Mouse (Mus musculus) hindbrain, embryonic 12.5 days (tissue): ENCODE data around the gene Abcb6. TPM values are rescaled to one million over a fixed set of nuclear protein-coding genes. Genes with fewer than 3 reads are reported as not detected.

Source experiments
- ATAC-seq: fragments of 200-750 bp; cut with Nextera tagmentation; 2 replicates; pipeline ENCODE4 v1.8.0; 2017; ENCODE audit warnings: moderate TSS enrichment; ENCODE audit not compliant: low FRiP score
- H3K27ac ChIP-seq: fragments of 300-500 bp; sonication (generic); 2 replicates; pipeline ENCODE4 v1.5.1; 2016; ENCODE audit warnings: mild to moderate bottlenecking
- H3K27me3 ChIP-seq: fragments of 300-500 bp; sonication (generic); 2 replicates; pipeline ENCODE4 v1.6.1; 2016; ENCODE audit warnings: mild to moderate bottlenecking
- H3K36me3 ChIP-seq: fragments of 300-500 bp; sonication (generic); 2 replicates; pipeline ENCODE4 v1.6.1; 2016; ENCODE audit warnings: mild to moderate bottlenecking
- H3K4me1 ChIP-seq: fragments of 300-500 bp; sonication (generic); 2 replicates; pipeline ENCODE4 v1.6.1; 2016
- H3K4me2 ChIP-seq: fragments of 300-500 bp; sonication (generic); replicated peaks from 2 replicates; pipeline ENCODE4 v1.6.1; 2016; ENCODE audit warnings: mild to moderate bottlenecking
- H3K4me3 ChIP-seq: fragments of 300-500 bp; sonication (generic); 2 replicates; pipeline ENCODE4 v1.5.1; 2016; ENCODE audit warnings: mild to moderate bottlenecking
- H3K9ac ChIP-seq: fragments of 300-500 bp; sonication (generic); 2 replicates; pipeline ENCODE4 v1.6.1; 2016; ENCODE audit warnings: mild to moderate bottlenecking, moderate library complexity
- H3K9me3 ChIP-seq: fragments of 300-500 bp; sonication (generic); replicated peaks from 2 replicates; pipeline ENCODE4 v1.6.1; 2016; ENCODE audit warnings: mild to moderate bottlenecking
- WGBS: fragments of 180-500 bp; shearing (Covaris S2); methylation state at CpG from one replicate; pipeline ENCODE4 v1.1.7; 2016; 5-methylcytosine and 5-hydroxymethylcytosine counted together
- polyA plus RNA-seq: library from polyadenylated mRNA; unstranded; fragments of >200 nt; fragmentation: Nextera tagmentation; extraction: Ambion mirVana; gene quantifications from 2 replicates; pipeline ENCODE4 v1.2.1, GENCODE M21; 2016

Gene Abcb6
- polyA plus RNA-seq, 1 experiment from 2014 or later, result 41.3 TPM

GRCm38 (mm10) chr1:75191622-75192402, 11.6 kb upstream of the Abcb6 start, which contains the start of the genes Ankzf1 and Atg9a:
TSS of gene Ankzf1 (plus strand) at chr1:75192151.
TSS of gene Atg9a (minus strand) at chr1:75192196.
- peak within 1 kb of the TSS; percentile 95 for H3K27ac ChIP-seq
- H3K4me1 ChIP-seq, result peaks cover 24% of the 10 kb centered on the region
- no peaks in the 10 kb centered on the region for H3K27me3 ChIP-seq
- H3K4me2 ChIP-seq, result peak within 1 kb of the TSS; percentile 89
- peak within 1 kb of the TSS; percentile 82 for H3K9ac ChIP-seq
- WGBS, result 1% methylated on average over 39 of the region's 56 CpGs
- H3K36me3 ChIP-seq, result peaks cover 30% of the 10 kb centered on the region
- peak; percentile 99 for ATAC-seq
- peak within 1 kb of the TSS; percentile 75 for H3K4me3 ChIP-seq
- no peaks in the 10 kb centered on the region for H3K9me3 ChIP-seq

GRCm38 (mm10) chr1:75191258-75191621, 11.0 kb upstream of the Abcb6 start:
- ATAC-seq, result no peak
- peaks cover 30% of the 10 kb centered on the region for H3K36me3 ChIP-seq
- H3K4me1 ChIP-seq, result peaks cover 24% of the 10 kb centered on the region
- H3K27me3 ChIP-seq, result no peaks in the 10 kb centered on the region
- H3K4me2 ChIP-seq, result peak overlapping the region; percentile 86
- 48% methylated on average over 5 of the region's 5 CpGs for WGBS
- peak overlapping the region; percentile 82 for H3K9ac ChIP-seq
- H3K27ac ChIP-seq, result peak overlapping the region; percentile 95
- H3K4me3 ChIP-seq, result peak overlapping the region; percentile 75
- H3K9me3 ChIP-seq, result no peaks in the 10 kb centered on the region

- H3K9me3 ChIP-seq, result no peaks in the 10 kb centered on the region
- no peak overlapping the region for H3K27ac ChIP-seq
- H3K36me3 ChIP-seq, result peaks cover 31% of the 10 kb centered on the region
- H3K27me3 ChIP-seq, result no peaks in the 10 kb centered on the region
- peak overlapping the region; percentile 86 for H3K4me2 ChIP-seq
- peak overlapping the region; percentile 82 for H3K9ac ChIP-seq
- 65% methylated on average over 2 of the region's 2 CpGs for WGBS
- peaks cover 24% of the 10 kb centered on the region for H3K4me1 ChIP-seq
- peak overlapping the region; percentile 75 for H3K4me3 ChIP-seq
- no peak for ATAC-seq
These were observed 10.4 kb upstream of the Abcb6 start for GRCm38 (mm10) chr1:75190577-75190976.

GRCm38 (mm10) chr1:75187914-75188483, 7.8 kb upstream of the Abcb6 start:
- Histone ChIP-seq H3K9ac (no peak overlapping the region), H3K27me3 (no peaks in the 10 kb centered on the region), H3K4me2 (no peak overlapping the region), H3K36me3 (peaks cover 52% of the 10 kb centered on the region), H3K9me3 (no peaks in the 10 kb centered on the region), H3K4me1 (peaks cover 19% of the 10 kb centered on the region), H3K4me3 (no peak overlapping the region), H3K27ac (no peak overlapping the region)
- WGBS, result 93% methylated on average over 2 of the region's 2 CpGs
- ATAC-seq, result no peak

GRCm38 (mm10) chr1:75187126-75187525, 6.9 kb upstream of the Abcb6 start:
- H3K9me3 ChIP-seq, result no peaks in the 10 kb centered on the region
- no peaks in the 10 kb centered on the region for H3K27me3 ChIP-seq
- no peak overlapping the region for H3K9ac ChIP-seq
- H3K27ac ChIP-seq, result no peak overlapping the region
- no peak overlapping the region for H3K4me3 ChIP-seq
- H3K4me2 ChIP-seq, result no peak overlapping the region
- H3K4me1 ChIP-seq, result peaks cover 13% of the 10 kb centered on the region
- ATAC-seq, result no peak
- peaks cover 61% of the 10 kb centered on the region for H3K36me3 ChIP-seq

- Histone ChIP-seq H3K4me2 (no peak overlapping the region), H3K9ac (no peak overlapping the region), H3K36me3 (peaks cover 70% of the 10 kb centered on the region), H3K27me3 (no peaks in the 10 kb centered on the region), H3K27ac (no peak overlapping the region), H3K4me3 (no peak overlapping the region), H3K9me3 (no peaks in the 10 kb centered on the region), H3K4me1 (peaks cover 8% of the 10 kb centered on the region)
- ATAC-seq, result no peak
- WGBS, result 95% methylated on average over 11 of the region's 11 CpGs
These were observed 5.3 kb upstream of the Abcb6 start for GRCm38 (mm10) chr1:75185495-75185894.

- H3K36me3 ChIP-seq, result peaks cover 67% of the 10 kb centered on the region
- ATAC-seq, result no peak
- WGBS, result 64% methylated on average over 4 of the region's 4 CpGs
These were observed 2.0 kb upstream of the Abcb6 start for GRCm38 (mm10) chr1:75182160-75182559.

GRCm38 (mm10) chr1:75181377-75181870, 1.2 kb upstream of the Abcb6 start:
- H3K36me3 ChIP-seq, result peaks cover 67% of the 10 kb centered on the region
- H3K4me2 ChIP-seq, result no peak overlapping the region
- H3K4me1 ChIP-seq, result peaks cover 24% of the 10 kb centered on the region
- 90% methylated on average over 4 of the region's 4 CpGs for WGBS
- no peak overlapping the region for H3K27ac ChIP-seq
- H3K4me3 ChIP-seq, result no peak overlapping the region
- no peak for ATAC-seq
- no peaks in the 10 kb centered on the region for H3K9me3 ChIP-seq
- H3K27me3 ChIP-seq, result no peaks in the 10 kb centered on the region
- no peak overlapping the region for H3K9ac ChIP-seq

More at GRCm38 (mm10) chr1:75182160-75182559, 2.0 kb upstream of the Abcb6 start:
- Histone ChIP-seq H3K4me1 (peaks cover 24% of the 10 kb centered on the region), H3K9me3 (no peaks in the 10 kb centered on the region), H3K27me3 (no peaks in the 10 kb centered on the region), H3K27ac (no peak overlapping the region), H3K4me2 (no peak overlapping the region), H3K4me3 (no peak overlapping the region), H3K9ac (no peak overlapping the region)

- ATAC-seq, result 0 out of 2 replicates have a peak, but pooled peaks have one; percentile 0
- Histone ChIP-seq H3K9me3 (no peaks in the 10 kb centered on the region), H3K4me3 (peak overlapping the region; percentile 56), H3K27me3 (no peaks in the 10 kb centered on the region), H3K9ac (no peak overlapping the region), H3K27ac (no peak overlapping the region), H3K36me3 (peaks cover 67% of the 10 kb centered on the region), H3K4me2 (peak overlapping the region; percentile 93), H3K4me1 (peaks cover 24% of the 10 kb centered on the region)
- WGBS, result 41% methylated on average over 7 of the region's 7 CpGs
These were observed 549 bp upstream of the Abcb6 start for GRCm38 (mm10) chr1:75180741-75181140.

GRCm38 (mm10) chr1:75179334-75180104, 673 bp downstream of the Abcb6 start:
- Histone ChIP-seq H3K4me1 (peaks cover 24% of the 10 kb centered on the region), H3K27me3 (no peaks in the 10 kb centered on the region), H3K36me3 (peaks cover 66% of the 10 kb centered on the region), H3K4me2 (peak overlapping the region; percentile 93), H3K9me3 (no peaks in the 10 kb centered on the region), H3K9ac (peak overlapping the region; percentile 70), H3K4me3 (peak overlapping the region; percentile 56), H3K27ac (peak overlapping the region; percentile 56)
- WGBS, result 9% methylated on average over 23 of the region's 23 CpGs
- ATAC-seq, result peak; percentile 66

GRCm38 (mm10) chr1:75168472-75169464, 11.4 kb downstream of the Abcb6 start, which contains the start of gene Zfand2b:
TSS of gene Zfand2b (plus strand) at chr1:75168646.
- H3K9ac ChIP-seq, result peak within 1 kb of the TSS; percentile 68

More at GRCm38 (mm10) chr1:75168472-75169464, 11.4 kb downstream of the Abcb6 start, which contains the start of gene Zfand2b:
- H3K27ac ChIP-seq, result peak within 1 kb of the TSS; percentile 86
- H3K36me3 ChIP-seq, result peaks cover 35% of the 10 kb centered on the region
- ATAC-seq, result peak; percentile 97
- under 1% methylated on average over 57 of the region's 59 CpGs for WGBS
- no peaks in the 10 kb centered on the region for H3K27me3 ChIP-seq
- H3K4me2 ChIP-seq, result peak within 1 kb of the TSS; percentile 71
- no peaks in the 10 kb centered on the region for H3K9me3 ChIP-seq
- peaks cover 11% of the 10 kb centered on the region for H3K4me1 ChIP-seq
- H3K4me3 ChIP-seq, result peak within 1 kb of the TSS; percentile 63
